Mouse (Mus musculus) R1 (cell line): ENCODE results near the gene Spic.

Source experiments
- DNase-seq: peaks from one replicate; pipeline ENCODE4 v3.0.0-alpha.2; 2018; ENCODE audit warnings: low read depth, low spot score

Gene Spic

GRCm38 (mm10) chr10:88645448-88645847, 39.4 kb downstream of the Spic start:
- no peak for DNase-seq

- no peak for DNase-seq
Measured at GRCm38 (mm10) chr10:88631330-88631953, 53.4 kb downstream of the Spic start.

DNA sequence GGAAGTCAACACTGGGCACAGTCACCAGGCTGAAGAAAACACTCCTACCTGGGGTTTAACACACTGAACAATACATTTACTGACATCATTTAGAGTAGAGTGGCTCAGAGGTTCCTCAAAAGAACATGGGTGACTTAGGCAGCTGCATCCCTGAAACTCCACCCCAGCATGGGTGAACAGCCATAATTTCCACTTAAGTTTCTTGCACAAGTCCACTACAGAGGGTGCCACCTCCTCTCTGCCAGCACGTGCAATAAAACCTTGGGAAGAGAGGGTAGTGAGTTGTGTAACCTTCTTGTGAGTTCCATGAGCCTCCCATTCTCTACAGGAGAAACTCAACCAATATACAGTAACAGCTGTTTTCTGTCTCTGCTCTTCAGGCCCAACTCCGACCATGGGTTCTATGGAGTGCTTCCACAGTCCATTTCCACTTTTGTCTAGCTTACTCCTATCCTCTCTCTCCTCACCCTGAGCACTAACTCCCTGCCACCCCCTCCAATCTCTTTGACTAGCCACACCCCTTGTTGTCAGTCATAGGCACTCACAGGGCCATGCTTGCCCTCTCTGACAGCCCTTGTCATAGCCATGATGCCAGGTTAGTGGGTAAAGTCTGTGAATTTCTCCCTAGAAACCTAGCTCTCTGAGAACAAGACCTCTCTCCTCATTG, 54.0 kb downstream of the Spic start:
- DNase-seq = no peak

DNA sequence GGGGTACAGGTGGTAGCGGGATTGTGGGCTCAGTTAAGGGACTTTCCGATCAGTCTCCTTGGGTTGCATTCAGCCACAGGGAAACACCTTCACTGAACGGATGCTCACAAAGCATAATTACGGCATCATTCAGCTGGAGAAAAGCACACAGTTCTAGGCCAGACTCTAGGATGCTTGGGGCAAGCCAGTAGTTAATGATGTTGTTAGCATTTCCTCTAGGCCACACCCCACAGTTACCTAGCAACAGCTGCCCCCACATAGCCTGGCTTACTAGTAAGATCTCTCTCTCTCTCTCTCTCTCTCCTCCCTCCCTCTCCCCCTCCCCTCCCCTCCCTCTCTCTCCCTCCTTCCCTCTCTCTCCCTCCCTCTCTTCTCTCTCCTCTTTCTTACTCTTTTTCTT, 57.8 kb downstream of the Spic start:
- DNase-seq = peak; percentile 83

- peak; percentile 80 for DNase-seq
Measured at GRCm38 (mm10) chr10:88626176-88626575, 58.6 kb downstream of the Spic start.
